Mouse (Mus musculus): ENCODE measurements around the gene Pigyl.

GRCm38 (mm10) chr9:22136765-22137547 lies 19.7 kb upstream of the Pigyl start:
- TF ChIP-seq CTCF (IDR thresholded peaks at IDR 0.05; ENCODE audit: low read depth) (no peak), EP300 (IDR thresholded peaks at IDR 0.05; ENCODE audit: low read depth) (no peak)

Measured in heart, postnatal 0 days (tissue).